ENCODE assay signal across 31 mouse cellular contexts in genomic region chr2:174444359-174444758, GRCm38 (mm10). TPM values are rescaled to one million over a fixed set of nuclear protein-coding genes. Genes with fewer than 3 reads are reported as not detected.
"Had no signal": no experiment of that assay in that cellular context is flagged by ENCODE, and none has a peak within 500 bp of the region (broad histone marks: within the 10 kb centered on the region; RNA-seq: fewer than 3 reads in every experiment).

No protein-coding gene starts in this region.

- DNase-seq: gastrocnemius, adult 2 months; gastrocnemius, postnatal 10 days; gastrocnemius, postnatal 25 days; heart, adult 18-20 months; heart, postnatal 14 days; heart, postnatal 36 days; kidney, adult 11 months; kidney, adult 2 months; kidney, adult 9 months; kidney, postnatal 14 days; kidney, postnatal 36 days; layer of hippocampus, adult 9-11 months; layer of hippocampus, postnatal 36 days; left cerebral cortex, postnatal 4 days had no signal

- H3K4me3 ChIP-seq: gastrocnemius, adult 2 months; heart, embryonic 13.5 days; heart, embryonic 15.5 days; hindbrain, embryonic 13.5 days; hindbrain, embryonic 15.5 days; kidney, embryonic 15.5 days; limb, embryonic 13.5 days; limb, embryonic 15.5 days had no signal

- H3K27ac ChIP-seq: gastrocnemius, adult 2 months; heart, embryonic 13.5 days; heart, embryonic 15.5 days; hindbrain, embryonic 13.5 days; hindbrain, embryonic 15.5 days; hindbrain, postnatal 0 days; kidney, embryonic 15.5 days; kidney, postnatal 0 days; limb, embryonic 13.5 days; limb, embryonic 15.5 days had no signal

- ATAC-seq: hindbrain, postnatal 0 days; intestine, embryonic 16.5 days had no signal

- H3K4me2 ChIP-seq: heart, embryonic 11.5 days; heart, embryonic 13.5 days; heart, embryonic 15.5 days; hindbrain, embryonic 13.5 days; hindbrain, embryonic 15.5 days; kidney, embryonic 15.5 days; limb, embryonic 13.5 days; limb, embryonic 15.5 days had no signal

- H3K27me3 ChIP-seq: heart, embryonic 13.5 days; heart, embryonic 15.5 days; hindbrain, embryonic 13.5 days; hindbrain, embryonic 15.5 days; kidney, embryonic 15.5 days; limb, embryonic 13.5 days; limb, embryonic 15.5 days had no signal

- H3K9me3 ChIP-seq: heart, embryonic 13.5 days; heart, embryonic 15.5 days; hindbrain, embryonic 13.5 days; hindbrain, embryonic 15.5 days; kidney, embryonic 15.5 days; limb, embryonic 13.5 days; limb, embryonic 15.5 days had no signal

- H3K9ac ChIP-seq: heart, embryonic 13.5 days; heart, embryonic 15.5 days; hindbrain, embryonic 13.5 days; hindbrain, embryonic 15.5 days; kidney, embryonic 15.5 days; limb, embryonic 13.5 days; limb, embryonic 15.5 days had no signal

- H3K36me3 ChIP-seq: heart, embryonic 13.5 days; heart, embryonic 15.5 days; hindbrain, embryonic 13.5 days; hindbrain, embryonic 15.5 days; kidney, embryonic 15.5 days; limb, embryonic 13.5 days; limb, embryonic 15.5 days had no signal

RNA-seq across cellular contexts. Expression of gene Tubb1, which starts 6.1 kb away (rescaled TPM):
- total RNA-seq: gastrocnemius, adult 2 months; hematopoietic stem cell, adult 5-6 weeks; layer of hippocampus, adult 18-20 months; layer of hippocampus, postnatal 14 days; layer of hippocampus, postnatal 36 days; left cerebral cortex, adult 18-20 months; left cerebral cortex, postnatal 10 days; left cerebral cortex, postnatal 25 days; left cerebral cortex, postnatal 4 days had no signal
- polyA plus RNA-seq: hindbrain, postnatal 0 days had no signal
